Comparison of ENCODE assay signal across 11 mouse cellular contexts in genomic region chr9:114673626-114674025, GRCm38 (mm10). TPM values are rescaled to one million over a fixed set of nuclear protein-coding genes. Genes with fewer than 3 reads are reported as not detected.
DNase-seq lines count a peak whose midpoint lies in the region; ATAC-seq and TF ChIP-seq lines count a peak whose summit lies in the region.
"Had no signal": no experiment of that assay in that cellular context is flagged by ENCODE, and none has a peak within 500 bp of the region (broad histone marks: within the 10 kb centered on the region; RNA-seq: fewer than 3 reads in every experiment).

No protein-coding gene starts in this region.

- peak overlapping the region; percentile 66 for H3K4me2 ChIP-seq in embryonic facial prominence, embryonic 12.5 days (replicated peaks)
- peak overlapping the region; percentile 64 for H3K4me2 ChIP-seq in intestine, postnatal 0 days (replicated peaks; ENCODE audit: low read depth)
- no peak overlapping the region for H3K4me2 ChIP-seq in intestine, embryonic 16.5 days (ENCODE audit: low read depth, low read length)
- peak overlapping the region; percentile 69 for H3K4me2 ChIP-seq in embryonic facial prominence, embryonic 15.5 days (replicated peaks)
- peak overlapping the region; percentile 58 for H3K4me2 ChIP-seq in midbrain, embryonic 15.5 days

- H3K4me3 ChIP-seq in embryonic facial prominence, embryonic 12.5 days, result no peak overlapping the region
- H3K4me3 ChIP-seq in embryonic facial prominence, embryonic 10.5 days, result no peak overlapping the region
- no peak overlapping the region for H3K4me3 ChIP-seq in intestine, postnatal 0 days (ENCODE audit: low read depth, low read length)
- no peak overlapping the region for H3K4me3 ChIP-seq in intestine, embryonic 16.5 days (ENCODE audit: low read length)
- H3K4me3 ChIP-seq in embryonic facial prominence, embryonic 15.5 days (replicated peaks), result no peak overlapping the region
- H3K4me3 ChIP-seq in midbrain, embryonic 15.5 days, result no peak overlapping the region

- 45% methylated on average over 2 of the region's 2 CpGs for WGBS in embryonic facial prominence, embryonic 12.5 days
- WGBS in embryonic facial prominence, embryonic 10.5 days, result 56% methylated on average over 2 of the region's 2 CpGs
- WGBS in intestine, postnatal 0 days, result 55% methylated on average over 2 of the region's 2 CpGs
- 48% methylated on average over 2 of the region's 2 CpGs for WGBS in intestine, embryonic 16.5 days
- WGBS in embryonic facial prominence, embryonic 15.5 days, result 42% methylated on average over 2 of the region's 2 CpGs
- WGBS in midbrain, embryonic 15.5 days, result 39% methylated on average over 2 of the region's 2 CpGs

- 0 out of 2 replicates have a peak, but pooled peaks cover 5% of the 10 kb centered on the region for H3K4me1 ChIP-seq in embryonic facial prominence, embryonic 12.5 days
- H3K4me1 ChIP-seq in embryonic facial prominence, embryonic 10.5 days, result peaks cover 14% of the 10 kb centered on the region
- 0 out of 2 replicates have a peak, but pooled peaks cover 5% of the 10 kb centered on the region for H3K4me1 ChIP-seq in intestine, postnatal 0 days (replicated peaks; ENCODE audit: control insufficient read depth, insufficient read depth, low read length)
- peaks cover 7% of the 10 kb centered on the region; the same call in 1 of the 2 replicates for H3K4me1 ChIP-seq in intestine, embryonic 16.5 days (ENCODE audit: control insufficient read depth, insufficient read depth, low read length)
- H3K4me1 ChIP-seq in embryonic facial prominence, embryonic 15.5 days, result peaks cover 8% of the 10 kb centered on the region; the same call in 1 of the 2 replicates
- peaks cover 13% of the 10 kb centered on the region for H3K4me1 ChIP-seq in midbrain, embryonic 15.5 days

- ATAC-seq in embryonic facial prominence, embryonic 12.5 days (ENCODE audit: insufficient number of reproducible peaks, insufficient read depth, low FRiP score, low TSS enrichment), result no peak
- ATAC-seq in intestine, postnatal 0 days, result no peak
- no peak for ATAC-seq in intestine, embryonic 16.5 days
- no peak for ATAC-seq in embryonic facial prominence, embryonic 15.5 days (ENCODE audit: insufficient number of reproducible peaks, low FRiP score, low TSS enrichment, low read depth)
- peak; percentile 20; the same call in 1 of the 2 replicates for ATAC-seq in midbrain, embryonic 15.5 days (replicated peaks)
- ATAC-seq: Patski had no signal

- no peak for TF ChIP-seq CTCF in intestine, postnatal 0 days (IDR thresholded peaks at IDR 0.05; ENCODE audit: low read depth)

- H3K9me3 ChIP-seq in embryonic facial prominence, embryonic 12.5 days, result no peaks in the 10 kb centered on the region
- H3K9me3 ChIP-seq in embryonic facial prominence, embryonic 10.5 days, result peaks cover 3% of the 10 kb centered on the region; the same call in 1 of the 2 replicates
- H3K9me3 ChIP-seq in intestine, postnatal 0 days (ENCODE audit: control insufficient read depth), result no peaks in the 10 kb centered on the region
- H3K9me3 ChIP-seq in intestine, embryonic 16.5 days (ENCODE audit: control insufficient read depth, low read length), result no peaks in the 10 kb centered on the region
- H3K9me3 ChIP-seq in embryonic facial prominence, embryonic 15.5 days (replicated peaks), result no peaks in the 10 kb centered on the region
- no peaks in the 10 kb centered on the region for H3K9me3 ChIP-seq in midbrain, embryonic 15.5 days

- no peak overlapping the region for H3K27ac ChIP-seq in embryonic facial prominence, embryonic 12.5 days
- H3K27ac ChIP-seq in embryonic facial prominence, embryonic 10.5 days (replicated peaks), result no peak overlapping the region; the same call in 1 of the 2 replicates
- no peak overlapping the region for H3K27ac ChIP-seq in intestine, postnatal 0 days (ENCODE audit: low read depth, low read length)
- no peak overlapping the region for H3K27ac ChIP-seq in intestine, embryonic 16.5 days (ENCODE audit: low read length)
- no peak overlapping the region for H3K27ac ChIP-seq in embryonic facial prominence, embryonic 15.5 days (replicated peaks)
- H3K27ac ChIP-seq in midbrain, embryonic 15.5 days, result peak overlapping the region; percentile 87
- H3K27ac ChIP-seq: liver, embryonic 14.5 days had no signal

- no peak for DNase-seq in embryonic facial prominence, embryonic 10.5 days (ENCODE audit: low spot score)
- DNase-seq in right cerebral cortex, postnatal 14 days, result no peak
- DNase-seq in spleen, adult 18-20 months, result no peak
- DNase-seq: kidney, adult 9 months had no signal

- no peaks in the 10 kb centered on the region for H3K36me3 ChIP-seq in embryonic facial prominence, embryonic 12.5 days
- no peaks in the 10 kb centered on the region for H3K36me3 ChIP-seq in embryonic facial prominence, embryonic 10.5 days (replicated peaks)
- H3K36me3 ChIP-seq in intestine, postnatal 0 days (ENCODE audit: control insufficient read depth, insufficient read depth), result no peaks in the 10 kb centered on the region
- H3K36me3 ChIP-seq in intestine, embryonic 16.5 days (ENCODE audit: control insufficient read depth, insufficient read depth, low read length), result no peaks in the 10 kb centered on the region
- H3K36me3 ChIP-seq in embryonic facial prominence, embryonic 15.5 days, result no peaks in the 10 kb centered on the region
- no peaks in the 10 kb centered on the region for H3K36me3 ChIP-seq in midbrain, embryonic 15.5 days (replicated peaks)

- H3K9ac ChIP-seq in embryonic facial prominence, embryonic 12.5 days, result no peak overlapping the region
- no peak overlapping the region for H3K9ac ChIP-seq in intestine, postnatal 0 days (ENCODE audit: low read depth, low read length)
- no peak overlapping the region for H3K9ac ChIP-seq in intestine, embryonic 16.5 days (ENCODE audit: low read depth, low read length)
- no peak overlapping the region for H3K9ac ChIP-seq in embryonic facial prominence, embryonic 15.5 days
- no peak overlapping the region for H3K9ac ChIP-seq in midbrain, embryonic 15.5 days
- H3K9ac ChIP-seq: liver, embryonic 14.5 days had no signal

- 0 out of 2 replicates have a peak, but pooled peaks cover 2% of the 10 kb centered on the region for H3K27me3 ChIP-seq in embryonic facial prominence, embryonic 12.5 days
- H3K27me3 ChIP-seq in embryonic facial prominence, embryonic 10.5 days (replicated peaks; ENCODE audit: low read depth, poor library complexity, severe bottlenecking), result peaks cover 5% of the 10 kb centered on the region; the same call in 1 of the 2 replicates
- H3K27me3 ChIP-seq in intestine, postnatal 0 days (replicated peaks; ENCODE audit: control insufficient read depth, insufficient read depth, low read length), result no peaks in the 10 kb centered on the region
- no peaks in the 10 kb centered on the region for H3K27me3 ChIP-seq in intestine, embryonic 16.5 days (replicated peaks; ENCODE audit: control insufficient read depth, insufficient read depth, low read length)
- H3K27me3 ChIP-seq in embryonic facial prominence, embryonic 15.5 days, result no peaks in the 10 kb centered on the region
- H3K27me3 ChIP-seq in midbrain, embryonic 15.5 days (replicated peaks), result no peaks in the 10 kb centered on the region
- H3K27me3 ChIP-seq: Patski had no signal

RNA-seq across cellular contexts. Expression of gene Dync1li1, which starts 15.0 kb away (rescaled TPM):
- 77.9 and 89.4 TPM in 2 replicates for polyA plus RNA-seq in embryonic facial prominence, embryonic 12.5 days (2016; fragmentation: Nextera tagmentation; extraction: Ambion mirVana)
- 84.4 and 89.6 TPM in 2 replicates for polyA plus RNA-seq in embryonic facial prominence, embryonic 10.5 days (2016; fragmentation: Nextera tagmentation; extraction: Ambion mirVana)
- polyA plus RNA-seq in intestine, postnatal 0 days (2015; fragmentation: Nextera tagmentation; extraction: Ambion mirVana), result 39.3 and 40.0 TPM in 2 replicates
- polyA plus RNA-seq in intestine, embryonic 16.5 days (2015; fragmentation: Nextera tagmentation; extraction: Ambion mirVana), result 48.1 and 52.2 TPM in 2 replicates
- 55.8 and 64.7 TPM in 2 replicates for polyA plus RNA-seq in embryonic facial prominence, embryonic 15.5 days (2015; fragmentation: Nextera tagmentation; extraction: Ambion mirVana)
- 140 and 154 TPM in 2 replicates for polyA plus RNA-seq in midbrain, embryonic 15.5 days (2015; fragmentation: Nextera tagmentation; extraction: Ambion mirVana)

RNA-seq across cellular contexts. Expression of gene Cnot10, which starts 33.6 kb away (rescaled TPM):
- polyA plus RNA-seq in embryonic facial prominence, embryonic 12.5 days (2016; fragmentation: Nextera tagmentation; extraction: Ambion mirVana), result 79.7 and 82.6 TPM in 2 replicates
- polyA plus RNA-seq in embryonic facial prominence, embryonic 10.5 days (2016; fragmentation: Nextera tagmentation; extraction: Ambion mirVana), result 73.2 and 74.3 TPM in 2 replicates
- polyA plus RNA-seq in intestine, postnatal 0 days (2015; fragmentation: Nextera tagmentation; extraction: Ambion mirVana), result 22.5 and 25.0 TPM in 2 replicates
- 49.3 and 50.0 TPM in 2 replicates for polyA plus RNA-seq in intestine, embryonic 16.5 days (2015; fragmentation: Nextera tagmentation; extraction: Ambion mirVana)
- 58.1 and 65.9 TPM in 2 replicates for polyA plus RNA-seq in embryonic facial prominence, embryonic 15.5 days (2015; fragmentation: Nextera tagmentation; extraction: Ambion mirVana)
- polyA plus RNA-seq in midbrain, embryonic 15.5 days (2015; fragmentation: Nextera tagmentation; extraction: Ambion mirVana), result 57.4 and 61.0 TPM in 2 replicates

RNA-seq across cellular contexts. Expression of gene Cmtm6, which starts 57.3 kb away (rescaled TPM):
- polyA plus RNA-seq in embryonic facial prominence, embryonic 12.5 days (2016; fragmentation: Nextera tagmentation; extraction: Ambion mirVana), result 29.1 and 31.8 TPM in 2 replicates
- polyA plus RNA-seq in embryonic facial prominence, embryonic 10.5 days (2016; fragmentation: Nextera tagmentation; extraction: Ambion mirVana), result 29.5 and 32.8 TPM in 2 replicates
- 87.8 and 98.2 TPM in 2 replicates for polyA plus RNA-seq in intestine, postnatal 0 days (2015; fragmentation: Nextera tagmentation; extraction: Ambion mirVana)
- 100 and 113 TPM in 2 replicates for polyA plus RNA-seq in intestine, embryonic 16.5 days (2015; fragmentation: Nextera tagmentation; extraction: Ambion mirVana)
- polyA plus RNA-seq in embryonic facial prominence, embryonic 15.5 days (2015; fragmentation: Nextera tagmentation; extraction: Ambion mirVana), result 46.9 and 48.1 TPM in 2 replicates
- 18.3 TPM in 2 replicates for polyA plus RNA-seq in midbrain, embryonic 15.5 days (2015; fragmentation: Nextera tagmentation; extraction: Ambion mirVana)
